Mouse (Mus musculus) midbrain, embryonic 16.5 days (tissue): Measurements from ENCODE around the gene Emsy. TPM values are rescaled to one million over a fixed set of nuclear protein-coding genes. Genes with fewer than 3 reads are reported as not detected.

ENCODE experiments used
- ATAC-seq: fragments of 200-750 bp; cut with Nextera tagmentation; 2 replicates; pipeline ENCODE4 v1.8.0; 2017; ENCODE audit warnings: moderate TSS enrichment
- H3K27ac ChIP-seq: fragments of 300-500 bp; sonication (generic); 2 replicates; pipeline ENCODE4 v1.5.1; 2014; ENCODE audit warnings: mild to moderate bottlenecking, low read length, mixed read lengths
- H3K27me3 ChIP-seq: fragments of 300-500 bp; sonication (generic); 2 replicates; pipeline ENCODE4 v1.6.1; 2014; ENCODE audit warnings: low read depth, low read length, mixed read lengths; ENCODE audit not compliant: control insufficient read depth, insufficient read depth
- H3K36me3 ChIP-seq: fragments of 300-500 bp; sonication (generic); 2 replicates; pipeline ENCODE4 v1.6.1; 2014; ENCODE audit warnings: mild to moderate bottlenecking, low read length, moderate library complexity, mixed read lengths; ENCODE audit not compliant: control insufficient read depth, insufficient read depth
- H3K4me1 ChIP-seq: fragments of 300-500 bp; sonication (generic); 2 replicates; pipeline ENCODE4 v1.6.1; 2014; ENCODE audit warnings: mild to moderate bottlenecking, low read length, mixed read lengths; ENCODE audit not compliant: control insufficient read depth, insufficient read depth
- H3K4me2 ChIP-seq: fragments of 300-500 bp; sonication (generic); 2 replicates; pipeline ENCODE4 v1.6.1; 2014; ENCODE audit warnings: mild to moderate bottlenecking, low read length, mixed read lengths
- H3K4me3 ChIP-seq: fragments of 300-500 bp; sonication (generic); 2 replicates; pipeline ENCODE4 v1.5.1; 2014; ENCODE audit warnings: low read depth, mild to moderate bottlenecking, low read length, moderate library complexity, mixed read lengths
- H3K9ac ChIP-seq: fragments of 300-500 bp; sonication (generic); 2 replicates; pipeline ENCODE4 v1.6.1; 2014; ENCODE audit warnings: low read depth, low read length, mixed read lengths
- H3K9me3 ChIP-seq: fragments of 300-500 bp; sonication (generic); replicated peaks from 2 replicates; pipeline ENCODE4 v1.6.1; 2014; ENCODE audit warnings: mild to moderate bottlenecking, low read length, mixed read lengths; ENCODE audit not compliant: control insufficient read depth, poor library complexity, severe bottlenecking
- WGBS: fragments of 180-500 bp; shearing (Covaris S2); extraction: QIAGEN DNeasy Blood & Tissue Kit; methylation state at CpG from one replicate; pipeline ENCODE4 v1.1.7; 2014; 5-methylcytosine and 5-hydroxymethylcytosine counted together
- polyA plus RNA-seq: library from polyadenylated mRNA; unstranded; fragments of >200 nt; fragmentation: Nextera tagmentation; extraction: Ambion mirVana; gene quantifications from 2 replicates; pipeline ENCODE4 v1.2.1, GENCODE M21; 2015

Emsy gene
- polyA plus RNA-seq, 1 experiment from 2014 or later = 40.0 TPM

GRCm38 (mm10) chr7:98601715-98602114, 54.9 kb downstream of the Emsy start:
- H3K27me3 ChIP-seq = no peaks in the 10 kb centered on the region
- no peaks in the 10 kb centered on the region for H3K4me1 ChIP-seq
- no peak overlapping the region for H3K4me3 ChIP-seq
- WGBS = 93% methylated on average over 4 of the region's 4 CpGs
- no peak overlapping the region for H3K9ac ChIP-seq
- H3K9me3 ChIP-seq = no peaks in the 10 kb centered on the region
- 0 out of 2 replicates have a peak, but pooled peaks cover 2% of the 10 kb centered on the region for H3K36me3 ChIP-seq
- H3K27ac ChIP-seq = no peak overlapping the region
- no peak for ATAC-seq
- no peak overlapping the region for H3K4me2 ChIP-seq

DNA sequence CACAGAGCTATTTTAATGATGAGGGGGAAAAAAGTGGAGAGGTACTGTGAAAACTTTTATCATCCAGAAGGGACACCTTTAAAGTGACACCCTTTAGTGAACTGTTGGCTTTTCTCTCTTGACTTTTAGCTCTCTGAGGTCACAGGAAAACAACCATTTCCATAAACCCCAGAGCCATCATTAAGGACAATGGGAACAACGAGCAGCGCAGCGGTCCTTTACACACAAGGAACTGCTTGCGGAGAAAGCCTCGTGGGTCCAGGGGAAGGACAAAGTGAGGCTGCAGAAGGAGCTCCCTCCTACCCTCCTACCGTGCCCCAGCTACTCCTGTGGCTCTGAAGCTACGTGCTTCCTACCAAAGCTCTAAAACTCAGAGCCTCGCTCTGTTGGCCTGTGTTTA, 59.2 kb downstream of the Emsy start:
- Histone ChIP-seq H3K4me2 (no peak overlapping the region), H3K4me3 (no peak overlapping the region), H3K27me3 (no peaks in the 10 kb centered on the region), H3K9me3 (no peaks in the 10 kb centered on the region), H3K4me1 (no peaks in the 10 kb centered on the region), H3K9ac (no peak overlapping the region), H3K36me3 (peaks cover 15% of the 10 kb centered on the region; the same call in 1 of the 2 replicates), H3K27ac (no peak overlapping the region)
- 80% methylated on average over 8 of the region's 8 CpGs for WGBS
- no peak for ATAC-seq

- no peak overlapping the region for H3K27ac ChIP-seq
- H3K27me3 ChIP-seq = no peaks in the 10 kb centered on the region
- H3K4me3 ChIP-seq = no peak overlapping the region
- H3K4me2 ChIP-seq = no peak overlapping the region
- H3K9ac ChIP-seq = no peak overlapping the region
- peaks cover 15% of the 10 kb centered on the region; the same call in 1 of the 2 replicates for H3K36me3 ChIP-seq
- H3K4me1 ChIP-seq = no peaks in the 10 kb centered on the region
- no peaks in the 10 kb centered on the region for H3K9me3 ChIP-seq
- no peak for ATAC-seq
- WGBS = 94% methylated on average over 4 of the region's 4 CpGs
Measured at GRCm38 (mm10) chr7:98594731-98595130, 61.9 kb downstream of the Emsy start.

DNA sequence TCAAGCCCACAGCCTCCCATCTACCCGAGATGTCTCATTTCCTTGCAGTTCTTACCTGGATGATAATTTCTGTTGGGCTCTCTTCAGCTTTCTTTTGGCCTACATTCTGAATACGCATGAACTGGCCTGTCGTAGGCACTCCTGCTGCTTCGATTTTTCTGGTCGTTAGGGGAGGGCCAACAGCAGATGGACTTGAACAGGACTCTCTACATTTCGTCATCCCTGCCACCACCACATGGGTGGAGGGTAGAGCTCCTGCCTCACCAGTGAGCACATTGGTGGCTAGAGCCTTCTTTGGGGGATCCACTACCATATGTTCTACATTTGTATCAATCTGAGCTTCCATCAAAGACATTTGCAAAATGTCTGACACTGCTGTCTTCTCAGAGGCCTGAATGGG, 63.3 kb downstream of the Emsy start:
- H3K4me3 ChIP-seq = no peak overlapping the region
- 85% methylated on average over 6 of the region's 6 CpGs for WGBS
- no peaks in the 10 kb centered on the region for H3K9me3 ChIP-seq

GRCm38 (mm10) chr7:98589028-98589427, 67.6 kb downstream of the Emsy start:
- no peak for ATAC-seq
- H3K27ac ChIP-seq = no peak overlapping the region
- H3K36me3 ChIP-seq = peaks cover 5% of the 10 kb centered on the region
- no peaks in the 10 kb centered on the region for H3K4me1 ChIP-seq
- H3K27me3 ChIP-seq = no peaks in the 10 kb centered on the region
- no peak overlapping the region for H3K4me3 ChIP-seq
- no peak overlapping the region for H3K9ac ChIP-seq
- 79% methylated on average over 3 of the region's 3 CpGs for WGBS
- H3K9me3 ChIP-seq = no peaks in the 10 kb centered on the region
- H3K4me2 ChIP-seq = no peak overlapping the region

More for the DNA sequence above, 63.3 kb downstream of the Emsy start:
- Histone ChIP-seq H3K27me3 (no peaks in the 10 kb centered on the region), H3K27ac (no peak overlapping the region), H3K4me1 (no peaks in the 10 kb centered on the region), H3K36me3 (peaks cover 13% of the 10 kb centered on the region), H3K9ac (no peak overlapping the region), H3K4me2 (no peak overlapping the region)
- no peak for ATAC-seq

DNA sequence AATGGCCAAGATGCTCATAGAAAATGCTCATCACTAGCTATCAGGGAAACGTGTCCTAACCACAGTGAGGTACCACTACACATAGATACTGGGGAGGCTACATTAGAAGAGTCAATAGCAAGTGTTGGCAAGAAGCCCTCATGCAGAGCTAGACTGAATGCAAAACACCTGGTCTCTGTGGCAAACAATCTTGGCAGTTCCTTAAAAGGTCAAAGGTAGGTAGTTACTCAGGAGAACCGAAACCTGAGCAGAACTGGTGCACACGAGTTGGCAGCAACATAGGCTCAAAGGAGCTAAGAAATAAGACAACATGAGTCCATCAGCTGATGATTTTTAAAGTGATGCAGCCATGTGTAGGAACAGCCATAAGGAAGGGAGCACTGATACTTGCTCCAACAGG, 70.3 kb downstream of the Emsy start:
- H3K9ac ChIP-seq = no peak overlapping the region
- no peak for ATAC-seq
- H3K4me2 ChIP-seq = no peak overlapping the region
- 85% methylated on average over 3 of the region's 3 CpGs for WGBS
- no peaks in the 10 kb centered on the region for H3K4me1 ChIP-seq
- H3K36me3 ChIP-seq = no peaks in the 10 kb centered on the region; the same call in 1 of the 2 replicates
- H3K27me3 ChIP-seq = no peaks in the 10 kb centered on the region
- H3K27ac ChIP-seq = no peak overlapping the region
- H3K9me3 ChIP-seq = no peaks in the 10 kb centered on the region
- no peak overlapping the region for H3K4me3 ChIP-seq

- Histone ChIP-seq H3K27ac (no peak overlapping the region), H3K4me3 (no peak overlapping the region), H3K36me3 (no peaks in the 10 kb centered on the region; the same call in 1 of the 2 replicates), H3K9ac (no peak overlapping the region), H3K27me3 (no peaks in the 10 kb centered on the region), H3K9me3 (no peaks in the 10 kb centered on the region), H3K4me1 (no peaks in the 10 kb centered on the region), H3K4me2 (no peak overlapping the region)
- WGBS = 71% methylated on average over 3 of the region's 3 CpGs
- ATAC-seq = no peak
Measured at GRCm38 (mm10) chr7:98584555-98584954, 72.0 kb downstream of the Emsy start.

DNA sequence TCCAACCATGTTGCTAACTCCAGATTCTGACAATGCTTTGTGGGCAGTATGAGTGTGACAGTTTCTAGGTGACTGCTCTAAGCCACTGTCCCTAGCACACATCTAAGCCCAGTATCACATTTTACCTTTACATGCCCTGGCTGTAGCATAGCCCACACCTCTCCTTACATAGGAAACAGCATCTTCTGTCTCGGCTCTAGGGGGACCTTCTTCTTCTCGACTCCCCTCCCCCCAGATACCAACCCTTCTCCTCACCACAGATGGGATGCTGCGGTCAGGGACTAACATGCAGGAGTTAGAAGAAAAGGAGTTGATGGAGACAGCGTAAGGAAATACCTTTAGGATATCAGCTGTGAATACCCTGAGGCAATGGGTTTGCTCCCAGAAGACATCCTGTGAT, 75.3 kb downstream of the Emsy start:
- Histone ChIP-seq H3K4me2 (no peak overlapping the region), H3K9me3 (no peaks in the 10 kb centered on the region), H3K4me1 (no peaks in the 10 kb centered on the region), H3K27ac (no peak overlapping the region), H3K4me3 (no peak overlapping the region), H3K9ac (no peak overlapping the region), H3K36me3 (no peaks in the 10 kb centered on the region), H3K27me3 (no peaks in the 10 kb centered on the region)
- no peak; the same call in 1 of the 2 replicates for ATAC-seq
- 81% methylated on average over 4 of the region's 4 CpGs for WGBS

DNA sequence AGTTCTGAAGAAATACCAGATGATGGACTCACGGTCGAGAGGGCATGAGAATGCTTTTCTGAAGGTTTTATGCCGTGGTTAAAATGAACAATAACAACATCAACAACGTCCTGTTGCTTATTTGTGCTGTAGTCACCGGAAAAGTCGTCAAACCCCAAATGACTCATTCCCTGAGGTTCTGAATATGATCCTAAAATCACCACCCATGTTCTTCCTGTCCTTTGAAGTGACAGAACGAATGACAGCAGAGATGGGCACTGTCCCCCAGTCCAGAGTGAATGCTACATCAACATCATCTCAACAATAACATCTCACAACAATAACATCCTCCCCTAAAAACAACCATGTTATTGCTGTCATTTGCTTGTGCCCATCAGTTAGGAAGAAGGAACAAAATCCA, 76.1 kb downstream of the Emsy start:
- 88% methylated on average over 7 of the region's 7 CpGs for WGBS
- ATAC-seq = no peak

More for the DNA sequence above, 76.1 kb downstream of the Emsy start:
- Histone ChIP-seq H3K27me3 (no peaks in the 10 kb centered on the region), H3K4me3 (no peak overlapping the region), H3K9ac (no peak overlapping the region), H3K36me3 (no peaks in the 10 kb centered on the region), H3K4me2 (no peak overlapping the region), H3K9me3 (no peaks in the 10 kb centered on the region), H3K4me1 (no peaks in the 10 kb centered on the region), H3K27ac (no peak overlapping the region)
